Mouse (Mus musculus): ENCODE results near the gene Ttc7b. TPM values are rescaled to one million over a fixed set of nuclear protein-coding genes. Genes with fewer than 3 reads are reported as not detected.

The Ttc7b gene
- polyA plus RNA-seq, 1 experiment from 2014 or later = 4.2 TPM

DNA sequence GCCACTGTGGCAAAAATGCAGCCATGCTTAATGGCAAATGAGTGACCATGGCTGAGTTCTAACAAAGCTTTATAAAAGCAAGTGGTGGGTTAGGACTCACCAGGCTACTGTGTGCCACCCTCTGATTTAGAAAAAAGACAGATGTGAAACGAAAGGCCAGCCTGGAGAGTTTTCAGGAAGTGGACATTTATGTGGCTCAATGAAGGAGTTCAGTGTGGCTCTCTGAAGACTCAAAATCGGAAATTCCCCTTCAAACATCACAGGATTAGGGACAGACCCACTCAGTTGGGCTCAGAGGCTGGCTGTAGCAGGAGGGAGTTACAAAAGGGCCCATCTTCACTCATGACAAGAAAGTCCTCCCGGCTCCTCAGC, 243.1 kb downstream of the Ttc7b start:
- H3K36me3 ChIP-seq (replicated peaks) = no peaks in the 10 kb centered on the region
- no peak overlapping the region for H3K4me3 ChIP-seq
- no peaks in the 10 kb centered on the region for H3K9me3 ChIP-seq
- H3K27me3 ChIP-seq (replicated peaks; ENCODE audit: low read depth, poor library complexity, severe bottlenecking) = 0 out of 2 replicates have a peak, but pooled peaks cover 5% of the 10 kb centered on the region
- WGBS = 80% methylated on average over 3 of the region's 3 CpGs
- H3K27ac ChIP-seq (replicated peaks) = no peak overlapping the region; the same call in 1 of the 2 replicates
- H3K4me1 ChIP-seq = peaks cover 40% of the 10 kb centered on the region
- DNase-seq (ENCODE audit: low spot score) = no peak

DNA sequence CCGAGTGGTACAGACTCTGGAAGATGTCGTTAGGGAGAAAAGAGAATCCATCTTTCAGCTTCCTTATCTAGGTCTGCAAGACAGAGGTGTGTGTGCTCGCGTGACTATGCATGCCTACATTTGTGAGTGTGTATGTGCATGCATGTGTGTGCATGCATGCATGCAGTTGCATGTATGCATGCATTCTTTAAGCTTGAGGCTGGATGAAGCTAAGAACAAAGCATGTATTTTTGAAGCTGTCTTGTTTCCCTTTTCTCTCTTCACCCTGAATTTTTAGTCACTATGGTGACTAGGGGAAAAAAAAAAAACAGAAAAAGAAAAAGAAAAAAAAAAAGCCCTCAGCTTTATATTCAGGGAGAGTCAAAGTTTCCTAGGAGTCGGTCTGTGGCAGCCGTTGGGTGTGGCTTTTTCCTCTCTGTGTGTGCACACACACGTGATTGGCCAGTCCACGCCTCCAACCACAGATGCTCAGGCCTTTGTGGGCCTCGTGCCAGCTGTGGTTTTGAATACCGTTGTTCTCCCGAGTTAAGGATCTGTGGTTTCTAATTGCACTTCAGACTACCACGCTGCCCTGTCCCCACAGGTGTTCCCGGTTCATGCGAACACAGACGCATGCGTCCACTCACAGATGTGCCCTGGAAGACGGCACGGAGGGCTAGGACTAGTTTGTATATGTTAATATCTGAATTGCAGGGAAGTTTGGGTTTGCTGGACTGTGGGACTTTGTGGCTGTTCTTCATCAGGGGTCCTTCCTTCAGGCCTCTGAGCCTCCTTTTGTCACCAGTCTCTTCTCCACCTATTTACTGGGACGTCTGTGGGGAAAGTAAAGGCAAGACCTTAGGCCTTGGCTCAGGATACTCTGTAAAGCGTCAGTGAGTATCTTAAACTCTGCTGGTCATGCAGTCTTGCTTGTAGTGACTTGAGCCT, 243.8 kb downstream of the Ttc7b start:
- Histone ChIP-seq H3K4me1 (peaks cover 33% of the 10 kb centered on the region), H3K27ac (replicated peaks) (no peak overlapping the region; the same call in 1 of the 2 replicates), H3K9me3 (no peaks in the 10 kb centered on the region), H3K36me3 (replicated peaks) (no peaks in the 10 kb centered on the region), H3K4me3 (no peak overlapping the region), H3K27me3 (replicated peaks; ENCODE audit: low read depth, poor library complexity, severe bottlenecking) (0 out of 2 replicates have a peak, but pooled peaks cover 5% of the 10 kb centered on the region)
- 73% methylated on average over 20 of the region's 20 CpGs for WGBS
- DNase-seq (ENCODE audit: low spot score) = no peak

DNA sequence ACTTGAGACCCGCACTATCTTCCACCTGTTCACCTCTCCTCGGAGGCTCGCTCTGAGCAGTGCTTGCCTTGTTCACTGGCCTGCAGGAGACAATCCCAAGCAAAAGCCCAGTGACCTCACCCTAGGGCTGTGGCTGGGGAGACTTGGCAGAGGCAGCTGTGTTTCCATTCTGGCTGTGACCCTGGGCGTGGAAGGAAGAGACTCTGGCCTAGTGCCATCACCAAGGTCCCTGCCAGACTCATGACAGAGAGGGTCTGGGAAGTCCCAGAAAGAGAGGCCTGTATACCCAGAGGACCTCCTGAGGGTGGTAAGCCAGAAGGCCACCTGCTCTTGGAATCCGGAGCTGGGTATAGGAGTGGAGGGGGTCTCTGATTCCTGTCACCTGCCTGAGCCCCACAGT, 244.8 kb downstream of the Ttc7b start:
- H3K9me3 ChIP-seq = no peaks in the 10 kb centered on the region
- H3K36me3 ChIP-seq (replicated peaks) = no peaks in the 10 kb centered on the region
- DNase-seq (ENCODE audit: low spot score) = no peak
- 0 out of 2 replicates have a peak, but pooled peaks cover 5% of the 10 kb centered on the region for H3K27me3 ChIP-seq (replicated peaks; ENCODE audit: low read depth, poor library complexity, severe bottlenecking)
- no peak overlapping the region for H3K27ac ChIP-seq (replicated peaks)
- 87% methylated on average over 5 of the region's 5 CpGs for WGBS
- H3K4me1 ChIP-seq = peaks cover 23% of the 10 kb centered on the region
- H3K4me3 ChIP-seq = no peak overlapping the region

DNA sequence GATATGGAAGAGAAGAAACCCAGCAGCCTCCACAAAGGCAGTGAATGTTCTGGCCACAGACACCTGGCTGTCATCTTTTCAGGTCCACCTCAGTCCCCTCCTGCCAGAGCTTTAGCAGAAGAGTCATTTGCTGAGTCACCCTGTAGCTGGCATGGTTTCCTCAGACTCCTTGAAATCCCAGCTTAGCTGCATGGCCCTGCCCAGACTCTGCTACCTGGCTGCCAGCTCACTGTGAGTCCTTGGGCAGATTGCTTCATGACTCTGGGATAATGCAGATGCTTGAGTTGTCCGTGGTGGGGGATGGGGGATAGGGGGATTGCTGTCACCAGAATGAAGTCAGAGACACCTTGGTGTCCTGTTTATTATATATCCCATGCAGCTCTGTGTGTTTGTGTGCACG, 247.6 kb downstream of the Ttc7b start:
- no peak for DNase-seq (ENCODE audit: low spot score)
- Histone ChIP-seq H3K4me3 (no peak overlapping the region), H3K9me3 (no peaks in the 10 kb centered on the region), H3K27ac (replicated peaks) (no peak overlapping the region), H3K27me3 (replicated peaks; ENCODE audit: low read depth, poor library complexity, severe bottlenecking) (no peaks in the 10 kb centered on the region), H3K4me1 (peaks cover 10% of the 10 kb centered on the region), H3K36me3 (replicated peaks) (no peaks in the 10 kb centered on the region)
- WGBS = 81% methylated on average over 2 of the region's 2 CpGs

DNA sequence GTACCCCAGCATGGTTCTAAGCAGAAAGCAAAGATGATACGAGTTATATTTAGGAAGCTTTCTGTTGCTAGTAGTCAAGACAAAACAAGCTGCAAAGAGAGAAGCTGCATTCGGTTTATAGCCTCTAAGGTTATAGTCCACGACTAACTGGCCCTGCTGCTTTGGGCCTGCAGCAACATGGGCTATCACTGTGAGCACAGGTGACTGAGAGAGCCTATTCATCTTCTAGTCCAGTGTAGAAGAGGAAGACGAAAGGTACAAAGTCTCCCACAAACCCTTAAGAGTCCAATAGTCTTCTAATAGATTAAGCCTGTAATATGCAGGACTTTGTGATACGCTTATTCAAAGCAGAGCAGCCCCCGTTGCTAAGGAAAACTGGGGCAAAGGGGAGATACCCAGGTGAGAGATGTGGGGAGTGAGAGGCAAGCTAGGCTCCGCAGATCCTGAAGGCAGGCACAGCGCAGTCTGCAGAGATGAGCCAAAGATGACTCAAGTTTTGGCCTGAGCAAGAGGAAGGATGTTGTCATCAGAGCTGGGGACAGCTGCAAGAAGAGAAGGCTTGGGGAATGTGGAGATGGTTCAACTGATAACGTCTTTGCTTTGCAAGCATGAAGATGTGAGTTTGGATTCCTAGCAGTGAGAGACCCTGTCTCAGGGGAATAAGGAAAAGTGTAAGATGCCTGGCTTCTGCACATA, 250.5 kb downstream of the Ttc7b start:
- WGBS = 82% methylated on average over 9 of the region's 9 CpGs
- no peak overlapping the region for H3K4me3 ChIP-seq

DNA sequence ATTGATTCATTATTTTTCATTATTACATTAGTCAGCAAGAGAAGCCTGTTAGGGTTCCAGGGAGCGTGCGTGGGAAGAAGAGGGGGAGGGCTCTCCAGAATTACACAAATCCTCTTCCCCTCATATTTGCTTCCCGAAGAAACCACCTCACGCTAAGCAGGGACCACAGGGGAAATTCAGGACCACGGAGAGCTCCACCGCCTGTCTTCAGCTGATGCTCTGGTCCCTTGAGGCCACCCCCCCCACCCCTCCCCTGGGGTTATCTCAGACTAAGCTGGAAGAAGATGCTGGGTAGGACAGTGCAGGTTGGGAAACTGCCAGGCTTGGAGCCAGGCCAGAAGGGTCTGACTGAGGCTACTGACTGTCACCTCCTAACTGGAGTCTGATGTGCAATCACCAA, 252.6 kb downstream of the Ttc7b start:
- Histone ChIP-seq H3K4me1 (no peaks in the 10 kb centered on the region), H3K27me3 (replicated peaks; ENCODE audit: low read depth, poor library complexity, severe bottlenecking) (no peaks in the 10 kb centered on the region), H3K4me3 (no peak overlapping the region), H3K9me3 (no peaks in the 10 kb centered on the region), H3K27ac (replicated peaks) (no peak overlapping the region), H3K36me3 (replicated peaks) (no peaks in the 10 kb centered on the region)
- DNase-seq (ENCODE audit: low spot score) = peak; percentile 77
- WGBS = 16% methylated on average over 6 of the region's 6 CpGs

More for the DNA sequence above, 250.5 kb downstream of the Ttc7b start:
- H3K27ac ChIP-seq (replicated peaks) = no peak overlapping the region
- H3K27me3 ChIP-seq (replicated peaks; ENCODE audit: low read depth, poor library complexity, severe bottlenecking) = no peaks in the 10 kb centered on the region
- no peaks in the 10 kb centered on the region for H3K36me3 ChIP-seq (replicated peaks)
- DNase-seq (ENCODE audit: low spot score) = no peak
- no peaks in the 10 kb centered on the region for H3K4me1 ChIP-seq
- H3K9me3 ChIP-seq = no peaks in the 10 kb centered on the region

DNA sequence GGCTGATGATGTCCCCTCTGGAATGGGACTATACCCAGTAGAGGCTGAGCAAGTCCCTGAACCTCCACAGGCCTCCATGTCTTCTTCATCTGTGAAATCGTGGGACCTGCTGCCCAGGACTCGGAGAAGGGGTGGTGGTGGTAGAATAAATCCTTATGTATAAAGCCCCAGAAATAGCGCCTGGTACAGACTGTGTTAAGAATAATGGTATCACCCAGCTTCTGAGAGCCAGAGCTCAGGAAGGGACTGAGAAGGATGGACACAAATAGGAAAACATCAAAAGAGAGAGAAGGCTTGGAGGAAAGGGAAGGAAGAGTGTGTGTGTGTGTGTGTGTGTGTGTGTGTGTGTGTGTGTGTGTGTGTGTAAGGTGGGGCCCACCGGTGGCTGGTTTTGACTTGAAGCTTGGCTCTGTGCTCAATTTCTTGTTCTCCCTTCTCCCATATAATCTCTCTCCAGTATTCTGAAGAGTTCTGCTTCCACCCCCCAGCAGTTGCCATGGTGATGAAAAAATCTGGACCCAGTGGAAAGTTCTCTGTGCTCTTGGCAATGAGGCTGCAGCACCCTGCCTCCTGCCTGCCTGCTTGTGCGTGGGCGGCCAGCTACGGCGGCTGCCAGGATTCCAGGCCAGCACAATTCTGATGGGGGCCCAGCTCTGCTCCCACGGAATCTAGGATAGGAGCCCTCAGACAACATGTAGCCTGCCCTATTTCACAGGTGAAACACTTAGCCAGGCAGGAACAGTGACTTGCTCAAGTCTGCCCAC, 254.9 kb downstream of the Ttc7b start:
- Histone ChIP-seq H3K9me3 (no peaks in the 10 kb centered on the region), H3K4me3 (no peak overlapping the region), H3K27ac (replicated peaks) (no peak overlapping the region), H3K27me3 (replicated peaks; ENCODE audit: low read depth, poor library complexity, severe bottlenecking) (no peaks in the 10 kb centered on the region), H3K36me3 (replicated peaks) (no peaks in the 10 kb centered on the region), H3K4me1 (no peaks in the 10 kb centered on the region)
- DNase-seq (ENCODE audit: low spot score) = no peak
- 76% methylated on average over 9 of the region's 9 CpGs for WGBS

DNA sequence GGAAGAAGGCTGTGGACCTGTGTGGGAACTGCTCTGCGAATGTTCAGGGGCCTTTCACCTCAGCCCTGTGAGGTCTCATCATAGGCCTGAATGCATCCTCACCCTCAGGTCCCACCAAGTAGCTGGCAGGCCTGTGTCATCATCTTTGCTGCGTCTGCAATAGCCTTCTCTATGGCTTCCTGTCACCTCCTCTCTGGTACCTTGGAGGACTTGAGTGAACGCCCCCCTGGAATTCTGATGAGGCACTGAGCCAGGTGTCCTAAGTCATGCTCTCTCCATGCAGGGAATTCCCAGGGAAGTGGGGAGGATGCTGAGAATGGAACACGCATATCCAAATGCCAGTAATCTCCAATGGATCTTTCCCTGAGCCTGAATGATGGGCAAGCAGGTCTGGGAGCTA, 255.7 kb downstream of the Ttc7b start:
- Histone ChIP-seq H3K9me3 (no peaks in the 10 kb centered on the region), H3K27ac (replicated peaks) (no peak overlapping the region), H3K4me1 (no peaks in the 10 kb centered on the region), H3K27me3 (replicated peaks; ENCODE audit: low read depth, poor library complexity, severe bottlenecking) (no peaks in the 10 kb centered on the region), H3K4me3 (no peak overlapping the region), H3K36me3 (replicated peaks) (no peaks in the 10 kb centered on the region)
- DNase-seq (ENCODE audit: low spot score) = no peak
- 82% methylated on average over 4 of the region's 4 CpGs for WGBS

DNA sequence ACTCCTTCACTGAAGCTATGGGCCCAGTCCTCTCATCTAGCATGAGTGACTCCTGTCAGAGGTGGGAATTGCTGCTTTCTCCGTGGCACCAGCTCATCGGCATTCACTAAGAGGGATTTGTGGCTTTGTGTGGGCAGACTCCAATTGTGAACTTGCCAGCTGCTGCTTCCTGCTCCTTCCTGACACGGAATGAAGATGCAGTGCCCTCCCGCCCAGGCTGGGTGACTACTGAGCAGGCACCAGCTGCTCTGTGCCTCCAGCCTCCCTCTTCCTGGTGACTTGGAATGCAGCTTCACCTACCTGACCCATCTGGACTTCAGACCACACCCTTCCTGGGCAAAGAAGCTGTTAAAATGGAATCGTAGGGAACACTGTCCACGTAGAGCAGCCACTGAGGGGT, 257.8 kb downstream of the Ttc7b start:
- no peak overlapping the region for H3K4me3 ChIP-seq
- no peak for DNase-seq (ENCODE audit: low spot score)
- no peaks in the 10 kb centered on the region for H3K27me3 ChIP-seq (replicated peaks; ENCODE audit: low read depth, poor library complexity, severe bottlenecking)
- 83% methylated on average over 6 of the region's 6 CpGs for WGBS
- H3K9me3 ChIP-seq = no peaks in the 10 kb centered on the region
- no peaks in the 10 kb centered on the region for H3K36me3 ChIP-seq (replicated peaks)
- H3K4me1 ChIP-seq = no peaks in the 10 kb centered on the region
- no peak overlapping the region for H3K27ac ChIP-seq (replicated peaks)

DNA sequence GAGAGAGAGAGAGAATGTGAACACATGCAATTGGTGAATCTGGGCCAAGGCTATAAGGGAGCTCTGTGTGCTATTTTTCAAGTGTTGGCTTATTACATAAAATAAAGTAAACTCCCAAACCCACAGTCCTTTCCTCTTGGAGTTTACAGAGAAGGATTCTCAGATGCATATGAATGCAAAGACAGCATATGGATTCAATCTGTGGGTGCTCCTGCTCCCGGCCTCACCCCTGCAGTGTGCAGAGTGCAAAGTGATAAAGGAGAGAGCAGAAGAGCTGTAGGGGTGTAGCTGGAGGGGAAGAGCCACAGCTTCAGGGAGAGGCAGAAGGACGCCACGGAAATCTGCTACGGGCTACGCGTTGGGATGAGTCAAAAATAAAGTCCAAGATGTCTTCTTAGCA, 258.9 kb downstream of the Ttc7b start:
- DNase-seq (ENCODE audit: low spot score) = no peak
- 79% methylated on average over 6 of the region's 6 CpGs for WGBS
- H3K27ac ChIP-seq (replicated peaks) = no peak overlapping the region
- H3K36me3 ChIP-seq (replicated peaks) = no peaks in the 10 kb centered on the region
- H3K4me3 ChIP-seq = no peak overlapping the region
- H3K4me1 ChIP-seq = no peaks in the 10 kb centered on the region
- H3K27me3 ChIP-seq (replicated peaks; ENCODE audit: low read depth, poor library complexity, severe bottlenecking) = no peaks in the 10 kb centered on the region
- H3K9me3 ChIP-seq = no peaks in the 10 kb centered on the region

DNA sequence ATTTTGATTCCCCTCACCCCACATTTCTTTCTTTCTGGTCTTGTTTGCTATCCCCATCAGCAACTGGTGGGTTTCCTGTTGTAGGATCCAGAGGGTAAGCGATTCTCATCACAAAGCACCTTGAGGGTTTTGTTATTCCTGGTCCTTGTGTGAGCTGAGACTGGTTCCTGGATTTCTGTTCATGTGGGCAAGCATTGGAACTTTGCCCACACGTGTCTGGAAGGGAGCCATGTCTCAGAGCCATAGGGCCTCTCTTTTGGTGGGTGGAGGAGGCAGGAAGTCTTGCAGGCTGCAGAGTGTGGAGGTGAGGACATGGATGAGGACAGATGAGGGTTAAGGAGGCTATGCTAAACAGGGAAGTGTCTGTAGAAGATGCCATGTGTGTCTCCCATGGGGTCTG, 260.5 kb downstream of the Ttc7b start:
- no peaks in the 10 kb centered on the region for H3K9me3 ChIP-seq
- H3K27ac ChIP-seq (replicated peaks) = no peak overlapping the region
- H3K4me3 ChIP-seq = no peak overlapping the region
- no peak for DNase-seq (ENCODE audit: low spot score)
- H3K4me1 ChIP-seq = no peaks in the 10 kb centered on the region
- no peaks in the 10 kb centered on the region for H3K27me3 ChIP-seq (replicated peaks; ENCODE audit: low read depth, poor library complexity, severe bottlenecking)
- 83% methylated on average over 2 of the region's 2 CpGs for WGBS
- no peaks in the 10 kb centered on the region for H3K36me3 ChIP-seq (replicated peaks)

DNA sequence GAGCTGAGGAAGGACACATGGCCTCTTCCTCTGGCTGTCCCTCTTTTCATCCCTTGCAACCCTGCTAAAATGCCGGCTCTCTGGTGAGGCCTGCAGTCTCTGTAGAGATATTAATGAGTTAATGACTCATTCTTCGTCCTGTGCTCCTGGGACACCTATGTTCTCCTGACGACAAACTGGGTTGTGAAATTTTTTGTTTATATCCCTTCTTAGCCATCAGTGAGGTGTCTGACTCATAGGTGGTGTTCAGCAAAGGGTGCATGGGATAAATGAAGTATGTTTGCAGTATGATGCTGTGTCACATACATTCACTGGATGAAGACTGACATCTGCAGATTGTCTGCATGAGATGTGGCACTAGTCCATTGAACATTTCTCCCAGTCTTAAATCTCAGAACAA, 262.8 kb downstream of the Ttc7b start:
- Histone ChIP-seq H3K4me3 (no peak overlapping the region), H3K9me3 (no peaks in the 10 kb centered on the region), H3K4me1 (no peaks in the 10 kb centered on the region), H3K27ac (replicated peaks) (no peak overlapping the region), H3K27me3 (replicated peaks; ENCODE audit: low read depth, poor library complexity, severe bottlenecking) (no peaks in the 10 kb centered on the region), H3K36me3 (replicated peaks) (no peaks in the 10 kb centered on the region)
- WGBS = 83% methylated on average over 3 of the region's 3 CpGs
- DNase-seq (ENCODE audit: low spot score) = no peak

All from embryonic facial prominence, embryonic 10.5 days (tissue).